Mouse (Mus musculus) C2C12 (cell line): ENCODE results near the gene Bmper.

Source experiments
- CEBPB ChIP-seq: IDR thresholded peaks from one replicate; pipeline ENCODE4 v1.6.1; 2011; ENCODE audit warnings: low read depth, mild to moderate bottlenecking, control low read depth, moderate library complexity
- CTCF ChIP-seq: IDR thresholded peaks from one replicate; pipeline ENCODE4 v1.5.1; 2011; ENCODE audit not compliant: control insufficient read depth, insufficient read depth, insufficient read length
- FOSL1 ChIP-seq: IDR thresholded peaks from one replicate; pipeline ENCODE4 v1.8.0; 2011; ENCODE audit warnings: mild to moderate bottlenecking, low read length; ENCODE audit not compliant: poor library complexity, insufficient read depth, severe bottlenecking
- MAX ChIP-seq: IDR thresholded peaks from one replicate; pipeline ENCODE4 v1.6.1; 2011; ENCODE audit warnings: mild to moderate bottlenecking, control low read depth
- MYOD1 ChIP-seq: IDR thresholded peaks from one replicate; pipeline ENCODE4 v1.6.1; 2011; ENCODE audit warnings: low read depth; ENCODE audit not compliant: control insufficient read depth, insufficient read length
- MYOG ChIP-seq: IDR thresholded peaks from one replicate; pipeline ENCODE4 v1.6.1; 2011; ENCODE audit not compliant: control insufficient read depth, insufficient read length; ENCODE audit errors: extremely low read depth
- USF1 ChIP-seq: IDR thresholded peaks from one replicate; pipeline ENCODE4 v1.6.1; 2011; ENCODE audit warnings: low read depth, mild to moderate bottlenecking, control low read depth, moderate library complexity

- TF ChIP-seq CTCF (no peak), MYOD1 (peak; percentile 93), USF1 (no peak), MAX (no peak), MYOG (no peak), FOSL1 (no peak), CEBPB (no peak)
Measured at GRCm38 (mm10) chr9:23310953-23311352, 88.1 kb downstream of the Bmper start.
